Mouse (Mus musculus) erythroblast, embryonic 14.5 days (primary cell): ENCODE results near the gene Map3k13.

Experiments used
- GATA1 ChIP-seq: IDR thresholded peaks from 2 replicates; pipeline ENCODE4 v1.6.1; 2012; ENCODE audit warnings: low read length, inconsistent platforms, mixed read lengths
- TAL1 ChIP-seq: IDR thresholded peaks from 3 replicates; pipeline ENCODE4 v1.6.1; 2012; ENCODE audit warnings: low read length, inconsistent platforms, mixed read lengths

GRCm38 (mm10) chr16:21818629-21819028, 24.5 kb downstream of the Map3k13 start:
- TF ChIP-seq TAL1 (no peak), GATA1 (no peak)
